13 mouse cellular contexts compared by ENCODE assay signal in the genomic region with DNA sequence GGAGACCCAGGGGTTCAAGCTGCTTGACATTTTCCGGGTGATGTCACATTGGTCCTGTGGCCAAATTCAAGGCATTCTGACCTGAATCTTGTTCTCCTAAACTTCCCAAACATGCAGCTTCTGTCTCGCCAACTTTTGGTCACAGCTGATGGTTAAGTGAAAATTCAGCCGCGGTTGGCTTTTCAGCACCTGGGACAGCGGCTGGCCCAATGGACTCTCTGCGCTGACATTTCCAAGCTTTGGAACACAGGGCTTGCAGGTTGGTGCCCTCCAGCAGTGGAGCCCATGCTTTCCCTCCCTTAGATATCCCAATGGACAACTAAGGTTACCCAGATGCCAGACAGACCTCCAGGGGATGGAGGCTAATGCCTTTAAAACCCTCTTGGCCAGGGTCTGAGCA.
DNase-seq lines count a peak whose midpoint lies in the region; ATAC-seq lines count a peak whose summit lies in the region.
"Had no signal": no experiment of that assay in that cellular context is flagged by ENCODE, and none has a peak within 500 bp of the region (broad histone marks: within the 10 kb centered on the region; RNA-seq: fewer than 3 reads in every experiment).

No protein-coding gene starts in this region.

- no peak overlapping the region for H3K4me2 ChIP-seq in kidney, embryonic 16.5 days (replicated peaks; ENCODE audit: low read depth, low read length)
- H3K4me2 ChIP-seq in neural tube, embryonic 11.5 days (ENCODE audit: low read depth) = no peak overlapping the region
- H3K4me2 ChIP-seq: embryonic facial prominence, embryonic 13.5 days; limb, embryonic 15.5 days; neural tube, embryonic 13.5 days had no signal

- H3K9ac ChIP-seq in kidney, embryonic 16.5 days (replicated peaks; ENCODE audit: low read length) = no peak overlapping the region
- no peak overlapping the region for H3K9ac ChIP-seq in neural tube, embryonic 11.5 days (ENCODE audit: low read length)
- H3K9ac ChIP-seq: embryonic facial prominence, embryonic 13.5 days; limb, embryonic 15.5 days; neural tube, embryonic 13.5 days had no signal

- H3K27me3 ChIP-seq in kidney, embryonic 16.5 days (ENCODE audit: insufficient read depth, low read length) = no peaks in the 10 kb centered on the region
- H3K27me3 ChIP-seq in neural tube, embryonic 11.5 days (ENCODE audit: control insufficient read depth, insufficient read depth, low read length) = no peaks in the 10 kb centered on the region
- H3K27me3 ChIP-seq: embryonic facial prominence, embryonic 13.5 days; limb, embryonic 15.5 days; megakaryocyte, embryonic 14.5 days; neural tube, embryonic 13.5 days had no signal

- no peak overlapping the region for H3K4me3 ChIP-seq in kidney, embryonic 16.5 days (ENCODE audit: low read length)
- H3K4me3 ChIP-seq in neural tube, embryonic 11.5 days (ENCODE audit: low read depth, low read length) = no peak overlapping the region
- H3K4me3 ChIP-seq: embryonic facial prominence, embryonic 13.5 days; limb, embryonic 15.5 days; megakaryocyte, embryonic 14.5 days; neural tube, embryonic 13.5 days had no signal

- WGBS in kidney, embryonic 16.5 days = 28% methylated on average over 6 of the region's 6 CpGs
- WGBS in neural tube, embryonic 11.5 days = 38% methylated on average over 6 of the region's 6 CpGs

- peak; percentile 5 for DNase-seq in adrenal gland, adult 2 months
- no peak for DNase-seq in adrenal gland, postnatal 4 days (ENCODE audit: low spot score in 2 of 2)
- DNase-seq in kidney, postnatal 4 days = peak; percentile 69 to 73
- DNase-seq in adrenal gland, postnatal 36 days = peak; percentile 28 to 57
- peak; percentile 42 for DNase-seq in neural tube, embryonic 11.5 days (ENCODE audit: low spot score)
- no peak for DNase-seq in cerebellum, postnatal 4 days (ENCODE audit: low spot score in 2 of 2)
- no peak for DNase-seq in frontal cortex, postnatal 36 days (ENCODE audit: low spot score in 2 of 2)
- DNase-seq: thymus, postnatal 14 days had no signal

- no peaks in the 10 kb centered on the region for H3K36me3 ChIP-seq in kidney, embryonic 16.5 days (ENCODE audit: insufficient read depth, low read length)
- H3K36me3 ChIP-seq in neural tube, embryonic 11.5 days (ENCODE audit: control insufficient read depth, insufficient read depth, low read length) = no peaks in the 10 kb centered on the region
- H3K36me3 ChIP-seq: embryonic facial prominence, embryonic 13.5 days; limb, embryonic 15.5 days; neural tube, embryonic 13.5 days had no signal

- H3K4me1 ChIP-seq in kidney, embryonic 16.5 days (ENCODE audit: insufficient read depth, low read length) = no peaks in the 10 kb centered on the region
- no peaks in the 10 kb centered on the region for H3K4me1 ChIP-seq in neural tube, embryonic 11.5 days (ENCODE audit: control insufficient read depth, insufficient read depth, low read length)
- H3K4me1 ChIP-seq: embryonic facial prominence, embryonic 13.5 days; limb, embryonic 15.5 days; megakaryocyte, embryonic 14.5 days; neural tube, embryonic 13.5 days had no signal

- no peaks in the 10 kb centered on the region for H3K9me3 ChIP-seq in kidney, embryonic 16.5 days (ENCODE audit: low read length)
- H3K9me3 ChIP-seq in neural tube, embryonic 11.5 days (ENCODE audit: control insufficient read depth, low read length) = no peaks in the 10 kb centered on the region
- H3K9me3 ChIP-seq: embryonic facial prominence, embryonic 13.5 days; limb, embryonic 15.5 days; neural tube, embryonic 13.5 days had no signal

- no peak overlapping the region for H3K27ac ChIP-seq in kidney, embryonic 16.5 days (ENCODE audit: low read length)
- no peak overlapping the region for H3K27ac ChIP-seq in neural tube, embryonic 11.5 days (ENCODE audit: low read depth, low read length)
- H3K27ac ChIP-seq: embryonic facial prominence, embryonic 13.5 days; limb, embryonic 15.5 days; neural tube, embryonic 13.5 days had no signal

- no peak for ATAC-seq in kidney, embryonic 16.5 days (ENCODE audit: low FRiP score, low TSS enrichment)
- no peak for ATAC-seq in neural tube, embryonic 11.5 days (ENCODE audit: insufficient read depth, low FRiP score, low TSS enrichment)

Comparison
In these comparisons a context has a peak if more than half of its experiments do, and no peak if none do; other contexts are left out.
1. DNase-seq: peak in adrenal gland, adult 2 months (single experiment), kidney, postnatal 4 days (2 of 2), adrenal gland, postnatal 36 days (2 of 2) and neural tube, embryonic 11.5 days (single experiment); none in adrenal gland, postnatal 4 days (0 of 2), cerebellum, postnatal 4 days (0 of 2) and frontal cortex, postnatal 36 days (0 of 2).